Mouse (Mus musculus) G1E (cell line): ENCODE measurements around the gene Il31. TPM values are rescaled to one million over a fixed set of nuclear protein-coding genes. Genes with fewer than 3 reads are reported as not detected.

Experiments
- ATAC-seq: 2 replicates; pipeline ENCODE4 v1.8.0; 2016; ENCODE audit warnings: mild to moderate bottlenecking; ENCODE audit not compliant: insufficient number of reproducible peaks, poor library complexity, low FRiP score, severe bottlenecking; ENCODE audit errors: extremely low read depth
- DNase-seq: peaks from one replicate; pipeline ENCODE4 v3.0.0; 2012; ENCODE audit warnings: low spot score
- H3K27me3 ChIP-seq: 2 replicates; pipeline ENCODE4 v1.6.1; 2012; ENCODE audit warnings: mild to moderate bottlenecking, low read length, inconsistent platforms; ENCODE audit not compliant: insufficient read depth
- H3K36me3 ChIP-seq: replicated peaks from 2 replicates; pipeline ENCODE3; 2012; ENCODE audit warnings: mild to moderate bottlenecking, inconsistent platforms
- H3K4me1 ChIP-seq: 2 replicates; pipeline ENCODE4 v1.6.1; 2012; ENCODE audit warnings: low read depth, low read length, inconsistent platforms, mixed read lengths; ENCODE audit not compliant: insufficient read depth
- H3K4me3 ChIP-seq: 2 replicates; pipeline ENCODE4 v1.5.1; 2012; ENCODE audit warnings: low read depth, mild to moderate bottlenecking, inconsistent platforms, low read length, moderate library complexity, mixed read lengths
- H3K9me3 ChIP-seq: replicated peaks from 2 replicates; pipeline ENCODE4 v1.6.1; 2012; ENCODE audit warnings: inconsistent platforms
- CTCF ChIP-seq: IDR thresholded peaks from 2 replicates; pipeline ENCODE4 v1.5.1; 2012; ENCODE audit warnings: low read depth, low read length, inconsistent platforms, mixed read lengths
- GATA1 ChIP-seq: IDR thresholded peaks from 2 replicates; pipeline ENCODE4 v1.6.1; 2012; ENCODE audit warnings: borderline replicate concordance, low read length, inconsistent platforms, mixed read lengths
- GATA2 ChIP-seq: IDR thresholded peaks from 2 replicates; pipeline ENCODE4 v1.6.1; 2012; ENCODE audit warnings: low read depth, low read length, inconsistent platforms, borderline replicate concordance
- POLR2AphosphoS5 ChIP-seq: IDR thresholded peaks from 2 replicates; pipeline ENCODE4 v1.6.1; 2012; ENCODE audit warnings: low read depth, low read length, inconsistent platforms; ENCODE audit not compliant: insufficient replicate concordance
- TAL1 ChIP-seq: conservative IDR thresholded peaks from 2 replicates; pipeline ENCODE4 v1.6.1; 2012; ENCODE audit warnings: low read depth, low read length, inconsistent platforms, mixed read lengths
- polyA plus RNA-seq: library from polyadenylated mRNA; stranded (reverse); fragments of >175 nt; gene quantifications from 2 replicates; pipeline ENCODE4 v1.2.3, GENCODE M21; 2012
- total RNA-seq, 2 experiments: library from RNA; stranded (forward) in 1 of 2; stranded (reverse) in 1 of 2; fragments of 200-1000 nt in 1 of 2; fragments of >200 nt in 1 of 2; fragmentation: Nextera tagmentation in 1 of 2; gene quantifications; 2 replicates each; pipeline ENCODE4 v1.2.3; 2014 to 2017

Gene Il31
- total and polyA plus RNA-seq, 3 experiments = not detected

GRCm38 (mm10) chr5:123487659-123488395 is 1.5 kb downstream of the Il31 start:
- Histone ChIP-seq H3K4me1 (no peaks in the 10 kb centered on the region), H3K36me3 (no peaks in the 10 kb centered on the region), H3K4me3 (no peak overlapping the region), H3K9me3 (no peaks in the 10 kb centered on the region), H3K27me3 (peaks cover 29% of the 10 kb centered on the region)
- no peak for TF ChIP-seq TAL1
- no peak for TF ChIP-seq POLR2AphosphoS5
- no peak for TF ChIP-seq CTCF
- no peak for TF ChIP-seq GATA2
- TF ChIP-seq GATA1 = no peak
- ATAC-seq = no peak
- DNase-seq = no peak

- Histone ChIP-seq H3K27me3 (peaks cover 9% of the 10 kb centered on the region; the same call in 1 of the 2 replicates), H3K36me3 (no peaks in the 10 kb centered on the region), H3K4me3 (no peak overlapping the region), H3K4me1 (no peaks in the 10 kb centered on the region), H3K9me3 (no peaks in the 10 kb centered on the region)
- ATAC-seq (no peak), DNase-seq (no peak)
- TF ChIP-seq TAL1 = no peak
- no peak for TF ChIP-seq CTCF
- TF ChIP-seq POLR2AphosphoS5 = no peak
- no peak for TF ChIP-seq GATA2
- no peak for TF ChIP-seq GATA1
Measured at GRCm38 (mm10) chr5:123473817-123474216, 15.5 kb downstream of the Il31 start.

- Histone ChIP-seq H3K9me3 (no peaks in the 10 kb centered on the region), H3K36me3 (no peaks in the 10 kb centered on the region), H3K4me1 (no peaks in the 10 kb centered on the region), H3K27me3 (peaks cover 12% of the 10 kb centered on the region), H3K4me3 (no peak overlapping the region)
- DNase-seq = no peak
- no peak for ATAC-seq
- TF ChIP-seq POLR2AphosphoS5 (no peak), CTCF (no peak), GATA1 (no peak), GATA2 (no peak), TAL1 (no peak)
Measured at GRCm38 (mm10) chr5:123470784-123471400, 18.4 kb downstream of the Il31 start.

- H3K9me3 ChIP-seq = no peaks in the 10 kb centered on the region
- no peak overlapping the region for H3K4me3 ChIP-seq
- peaks cover 6% of the 10 kb centered on the region; the same call in 1 of the 2 replicates for H3K27me3 ChIP-seq
- no peak for TF ChIP-seq TAL1
- TF ChIP-seq GATA2 = no peak
- no peak for TF ChIP-seq POLR2AphosphoS5
- no peak for TF ChIP-seq CTCF
- TF ChIP-seq GATA1 = no peak
- DNase-seq (no peak), ATAC-seq (no peak)
- H3K4me1 ChIP-seq = peaks cover 2% of the 10 kb centered on the region; the same call in 1 of the 2 replicates
- no peaks in the 10 kb centered on the region for H3K36me3 ChIP-seq
Measured at GRCm38 (mm10) chr5:123464638-123465037, 24.7 kb downstream of the Il31 start.

- Histone ChIP-seq H3K4me1 (peaks cover 2% of the 10 kb centered on the region; the same call in 1 of the 2 replicates), H3K4me3 (no peak overlapping the region), H3K36me3 (peaks cover 13% of the 10 kb centered on the region), H3K27me3 (peaks cover 4% of the 10 kb centered on the region; the same call in 1 of the 2 replicates), H3K9me3 (no peaks in the 10 kb centered on the region)
- no peak for TF ChIP-seq GATA1
- no peak for TF ChIP-seq TAL1
- no peak for TF ChIP-seq GATA2
- TF ChIP-seq POLR2AphosphoS5 = no peak
- DNase-seq = no peak
- no peak for ATAC-seq
Measured at GRCm38 (mm10) chr5:123461420-123461819, 27.9 kb downstream of the Il31 start.

DNA sequence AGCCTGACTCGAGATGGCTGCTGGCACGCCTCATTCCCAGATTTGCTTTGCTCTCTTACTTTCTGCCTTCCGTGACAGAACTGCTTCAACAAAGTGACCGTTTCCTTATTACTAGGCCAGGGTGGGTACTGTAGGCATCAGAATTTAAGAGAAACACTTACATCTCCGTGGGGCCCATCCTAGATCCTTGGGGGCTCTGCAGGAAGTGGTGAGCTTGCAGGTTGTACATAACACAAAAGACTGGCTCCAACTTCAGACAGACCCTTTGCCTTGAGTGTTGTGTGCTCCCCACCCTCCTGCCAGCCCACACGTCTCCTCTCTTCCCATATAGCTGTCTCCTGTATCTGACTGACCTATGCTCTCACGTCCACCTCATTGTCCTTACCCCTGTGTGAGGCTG is 37.4 kb downstream of the Il31 start:
- Histone ChIP-seq H3K9me3 (no peaks in the 10 kb centered on the region), H3K27me3 (no peaks in the 10 kb centered on the region), H3K4me3 (no peak overlapping the region), H3K4me1 (no peaks in the 10 kb centered on the region), H3K36me3 (peaks cover 95% of the 10 kb centered on the region)
- DNase-seq (no peak), ATAC-seq (no peak)
- no peak for TF ChIP-seq CTCF
- TF ChIP-seq GATA1 = no peak
- no peak for TF ChIP-seq GATA2
- TF ChIP-seq TAL1 = no peak
- TF ChIP-seq POLR2AphosphoS5 = no peak
